Comparison of ENCODE assay signal across 8 mouse cellular contexts in genomic region chr13:97523523-97524412, GRCm38 (mm10).
DNase-seq lines count a peak whose midpoint lies in the region; ATAC-seq and TF ChIP-seq lines count a peak whose summit lies in the region.

No protein-coding gene starts in this region.

- H3K36me3 ChIP-seq in forebrain, postnatal 0 days (ENCODE audit: insufficient read depth), result no peaks in the 10 kb centered on the region
- H3K36me3 ChIP-seq in kidney, embryonic 14.5 days (ENCODE audit: control insufficient read depth, insufficient read depth, low read length), result no peaks in the 10 kb centered on the region
- H3K36me3 ChIP-seq in neural tube, embryonic 14.5 days (ENCODE audit: control insufficient read depth, insufficient read depth, low read length), result no peaks in the 10 kb centered on the region

- ATAC-seq in forebrain, postnatal 0 days, result peak; percentile 56
- ATAC-seq in kidney, embryonic 14.5 days (ENCODE audit: low FRiP score, low TSS enrichment), result peak; percentile 66
- ATAC-seq in neural tube, embryonic 14.5 days (ENCODE audit: low read depth), result peak; percentile 34; the same call in 1 of the 2 replicates
- ATAC-seq in megakaryocyte-erythroid progenitor cell, adult 5-6 weeks (replicated peaks; ENCODE audit: low FRiP score, low TSS enrichment, poor library complexity, severe bottlenecking), result no peak

- H3K9me3 ChIP-seq in forebrain, postnatal 0 days (ENCODE audit: low read length), result no peaks in the 10 kb centered on the region
- H3K9me3 ChIP-seq in kidney, embryonic 14.5 days (ENCODE audit: control insufficient read depth, low read length), result no peaks in the 10 kb centered on the region
- H3K9me3 ChIP-seq in neural tube, embryonic 14.5 days (ENCODE audit: control insufficient read depth, low read length), result no peaks in the 10 kb centered on the region

- peaks cover 11% of the 10 kb centered on the region for H3K4me1 ChIP-seq in forebrain, postnatal 0 days (ENCODE audit: insufficient read depth)
- peaks cover 28% of the 10 kb centered on the region for H3K4me1 ChIP-seq in kidney, embryonic 14.5 days (ENCODE audit: control insufficient read depth, insufficient read depth, low read length)
- peaks cover 11% of the 10 kb centered on the region for H3K4me1 ChIP-seq in neural tube, embryonic 14.5 days (ENCODE audit: control insufficient read depth, insufficient read depth, low read length)

- H3K27me3 ChIP-seq in forebrain, postnatal 0 days (ENCODE audit: insufficient read depth, low read length), result no peaks in the 10 kb centered on the region
- no peaks in the 10 kb centered on the region for H3K27me3 ChIP-seq in kidney, embryonic 14.5 days (ENCODE audit: control insufficient read depth, insufficient read depth, low read length)
- no peaks in the 10 kb centered on the region for H3K27me3 ChIP-seq in neural tube, embryonic 14.5 days (ENCODE audit: control insufficient read depth, insufficient read depth, low read length)

- peak overlapping the region; percentile 60 for H3K27ac ChIP-seq in gastrocnemius, adult 2 months
- H3K27ac ChIP-seq in forebrain, postnatal 0 days (ENCODE audit: low read depth, low read length), result peak overlapping the region; percentile 35; the same call in 1 of the 2 replicates
- H3K27ac ChIP-seq in kidney, embryonic 14.5 days (ENCODE audit: low read depth, low read length), result peak overlapping the region; percentile 73
- peak overlapping the region; percentile 46 for H3K27ac ChIP-seq in neural tube, embryonic 14.5 days (ENCODE audit: low read depth, low read length)

- WGBS in forebrain, postnatal 0 days, result 23% methylated on average over 19 of the region's 19 CpGs
- WGBS in kidney, embryonic 14.5 days, result 24% methylated on average over 19 of the region's 19 CpGs
- WGBS in neural tube, embryonic 14.5 days, result 15% methylated on average over 19 of the region's 19 CpGs

- DNase-seq in gastrocnemius, adult 2 months, result no peak
- DNase-seq in gastrocnemius, adult 18-20 months (ENCODE audit: low spot score), result no peak
- peak; percentile 37 for DNase-seq in forebrain, postnatal 0 days
- no peak for DNase-seq in thymus, postnatal 25 days
- DNase-seq in urinary bladder, postnatal 36 days (ENCODE audit: low spot score in 2 of 2), result no peak

- no peak for TF ChIP-seq CTCF in gastrocnemius, adult 2 months (IDR thresholded peaks at IDR 0.05)
- no peak for TF ChIP-seq CTCF in forebrain, postnatal 0 days (IDR thresholded peaks at IDR 0.05; ENCODE audit: low read depth)

- intact Hi-C loops in gastrocnemius, adult 2 months (cut with DNase I), result no loop called here

- peak overlapping the region; percentile 28; the same call in 1 of the 2 replicates for H3K9ac ChIP-seq in forebrain, postnatal 0 days
- peak overlapping the region; percentile 28; the same call in 1 of the 2 replicates for H3K9ac ChIP-seq in kidney, embryonic 14.5 days (ENCODE audit: low read depth, low read length)
- no peak overlapping the region for H3K9ac ChIP-seq in neural tube, embryonic 14.5 days (replicated peaks; ENCODE audit: low read depth, low read length)

- 0 out of 2 replicates have a peak overlapping the region, but pooled peaks have one; percentile 2 for H3K4me2 ChIP-seq in forebrain, postnatal 0 days (ENCODE audit: low read depth)
- peak overlapping the region; percentile 1; the same call in 1 of the 2 replicates for H3K4me2 ChIP-seq in kidney, embryonic 14.5 days (replicated peaks; ENCODE audit: low read depth, low read length)
- no peak overlapping the region for H3K4me2 ChIP-seq in neural tube, embryonic 14.5 days (ENCODE audit: low read depth, low read length)

- no peak overlapping the region for H3K4me3 ChIP-seq in gastrocnemius, adult 2 months
- H3K4me3 ChIP-seq in forebrain, postnatal 0 days (ENCODE audit: low read depth, low read length), result no peak overlapping the region
- H3K4me3 ChIP-seq in kidney, embryonic 14.5 days (ENCODE audit: low read length), result no peak overlapping the region
- no peak overlapping the region for H3K4me3 ChIP-seq in neural tube, embryonic 14.5 days (ENCODE audit: low read depth, low read length)
